Mouse (Mus musculus) urinary bladder, postnatal 36 days (tissue): ENCODE data around the gene Igsf3.
"Not testable (repeated sequence)": the region's sequence is repeated elsewhere in the genome, so short reads cannot be mapped to it uniquely, and the experiment has no call there.

Source experiments
- DNase-seq, 2 experiments: peaks; one replicate each; pipeline ENCODE4 v3.0.0; 2022; ENCODE audit warnings: low spot score in 2 of 2, mixed read lengths in 1 of 2

The Igsf3 gene

DNA sequence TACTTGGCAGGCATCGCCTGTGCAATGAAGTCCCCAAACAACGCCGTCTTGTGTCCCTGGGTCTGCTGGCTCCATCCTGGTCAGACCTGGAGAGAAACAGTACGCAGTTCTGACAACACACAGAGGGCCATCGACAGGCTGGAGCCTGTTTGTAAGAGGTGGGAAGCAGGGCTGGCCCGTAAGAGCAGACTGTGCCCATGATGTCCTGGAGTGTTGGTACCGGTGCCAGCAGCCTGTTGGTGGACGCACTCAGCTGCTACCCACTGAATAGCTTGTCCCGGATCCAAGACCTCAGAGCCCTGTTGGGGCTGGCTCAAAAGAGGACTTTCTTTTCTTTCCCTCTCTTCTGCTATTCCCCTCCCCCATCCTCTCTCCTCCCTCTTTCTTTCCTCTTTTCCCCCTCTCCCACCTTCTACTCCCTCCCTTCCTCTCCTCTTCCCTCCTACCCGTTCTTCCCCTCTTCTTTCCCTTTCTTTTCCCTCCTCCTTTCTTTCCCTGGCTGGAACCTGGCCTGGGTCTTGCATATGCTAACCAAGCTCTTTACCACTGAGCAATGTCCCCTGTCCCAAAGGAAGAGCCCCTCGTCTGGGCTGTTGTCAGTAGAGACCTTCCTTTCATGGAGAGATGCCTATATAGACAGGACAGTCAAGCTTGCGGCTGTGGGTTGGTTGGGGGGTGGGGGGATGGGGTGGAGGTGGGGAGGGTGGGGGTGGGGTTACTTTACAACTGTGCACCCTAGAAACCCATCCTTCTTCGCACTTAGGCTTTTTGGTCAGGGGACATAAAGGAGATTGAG is 27.9 kb downstream of the Igsf3 start:
- no peak for DNase-seq

DNA sequence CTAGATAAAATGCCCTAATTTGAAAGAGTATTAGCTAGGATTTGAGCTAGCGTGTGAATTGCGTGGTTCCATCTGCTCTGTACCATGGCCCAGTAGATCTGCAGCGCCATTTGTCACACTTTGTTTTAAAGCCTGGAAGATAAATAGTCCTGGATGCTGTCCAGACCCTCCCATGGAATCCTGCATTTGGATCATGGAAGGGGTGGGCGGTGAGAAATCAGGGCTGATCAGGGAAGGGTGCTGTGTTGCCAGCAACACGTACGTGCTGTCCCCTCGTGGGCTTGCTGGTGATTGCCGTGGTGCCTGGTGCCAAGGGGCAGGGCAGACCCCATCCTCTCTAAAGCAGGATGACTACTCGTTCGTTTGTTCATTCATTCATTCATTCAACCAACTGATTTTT is 28.6 kb downstream of the Igsf3 start:
- no peak for DNase-seq

DNA sequence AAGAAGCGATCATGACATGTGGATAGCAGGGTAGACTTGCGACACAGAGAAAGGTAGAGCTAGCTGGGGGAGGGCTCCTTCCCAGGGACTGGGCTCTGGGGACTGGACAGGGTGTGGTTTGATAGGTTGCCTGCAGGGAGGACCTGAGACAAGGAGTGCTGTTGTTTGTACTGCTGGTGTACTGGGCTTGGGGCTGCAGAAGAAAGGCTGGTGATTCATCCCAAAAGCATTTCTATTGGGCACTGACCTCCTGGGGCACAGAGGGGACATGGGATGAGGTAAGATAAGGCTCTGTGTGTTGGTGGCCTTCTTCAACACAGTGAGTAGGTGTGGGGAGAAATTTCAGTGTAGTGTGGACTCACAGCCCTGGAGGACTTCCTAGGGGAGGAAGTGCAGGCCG is 29.2 kb downstream of the Igsf3 start:
- no peak for DNase-seq

DNA sequence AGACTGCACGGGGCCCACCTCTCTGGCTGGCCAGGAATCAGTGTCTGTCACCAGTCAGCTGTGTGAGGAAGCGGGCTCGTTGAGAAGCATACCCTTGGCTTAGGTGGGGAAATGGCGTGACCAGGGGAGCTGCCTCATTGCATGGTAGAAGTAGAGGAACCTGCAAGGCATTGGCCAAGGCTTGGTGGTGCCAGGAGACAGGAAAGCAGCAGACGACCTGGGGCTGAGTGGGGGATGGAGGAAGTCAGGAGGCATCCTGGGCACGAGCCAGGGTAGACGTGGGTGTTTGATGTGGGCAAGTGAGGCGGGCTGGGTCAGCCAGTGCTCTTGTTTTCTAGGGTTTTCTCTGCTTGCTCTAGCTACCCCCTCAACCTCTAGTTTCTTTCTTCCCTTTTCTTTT is 30.7 kb downstream of the Igsf3 start:
- no peak for DNase-seq

DNA sequence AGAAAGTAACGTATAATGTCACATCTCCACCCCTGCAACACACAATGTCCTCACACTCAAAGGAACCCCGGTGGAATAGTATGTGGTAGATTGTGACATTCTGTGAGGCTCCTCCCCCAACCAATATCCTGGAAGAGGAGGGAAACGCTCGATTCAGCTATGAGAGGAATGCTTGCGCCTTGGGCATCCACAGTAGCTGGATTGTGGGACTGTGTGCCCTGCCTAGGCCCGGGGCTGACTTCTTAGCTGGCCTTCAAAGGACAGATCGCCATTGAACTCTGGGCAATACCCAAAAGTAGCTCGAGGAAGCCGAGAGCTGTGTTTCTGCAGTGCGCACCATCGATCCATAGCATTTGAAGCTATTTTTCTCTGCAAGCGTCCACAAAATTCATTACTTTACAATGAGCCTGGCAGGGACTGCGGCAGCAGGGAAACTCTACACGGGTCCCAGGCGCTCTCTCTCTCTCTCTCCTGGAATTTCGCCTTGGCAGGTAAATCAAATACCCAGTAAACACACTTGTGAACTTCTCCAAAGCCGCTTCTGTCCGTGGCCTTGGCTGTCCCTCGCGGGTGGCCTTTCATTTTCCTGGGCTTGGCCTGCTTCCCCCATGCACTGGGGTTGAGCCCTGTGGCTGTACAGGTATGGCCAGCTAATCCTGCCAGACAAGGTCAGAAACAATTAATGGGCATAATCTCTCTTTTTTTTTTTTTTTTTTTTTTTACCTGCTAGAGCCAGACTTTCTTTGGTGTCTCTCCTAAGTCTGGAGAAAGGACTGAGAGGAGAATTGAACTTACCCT is 32.3 kb downstream of the Igsf3 start:
- DNase-seq, result peak; percentile 44 to 48

DNA sequence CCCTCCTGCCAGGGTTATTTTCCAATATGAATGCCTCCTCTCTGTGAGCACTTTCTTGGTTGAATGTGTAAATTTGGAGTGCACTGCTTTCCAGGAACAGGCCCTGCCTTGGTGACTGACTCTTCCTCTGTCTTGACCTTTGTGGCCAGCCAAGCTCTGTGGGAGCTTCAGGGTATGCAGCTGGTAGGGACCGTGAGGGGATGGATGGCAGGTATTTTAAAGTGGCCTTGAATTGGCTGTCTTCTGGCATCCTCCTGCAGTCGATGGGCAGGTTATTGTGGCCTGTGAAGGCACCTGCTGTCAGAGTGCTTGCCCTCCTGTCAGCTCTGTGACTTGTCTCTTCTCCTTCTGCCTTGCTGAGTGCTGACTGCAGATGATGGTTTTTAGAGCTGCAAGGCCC is 33.3 kb downstream of the Igsf3 start:
- DNase-seq, result no peak

DNA sequence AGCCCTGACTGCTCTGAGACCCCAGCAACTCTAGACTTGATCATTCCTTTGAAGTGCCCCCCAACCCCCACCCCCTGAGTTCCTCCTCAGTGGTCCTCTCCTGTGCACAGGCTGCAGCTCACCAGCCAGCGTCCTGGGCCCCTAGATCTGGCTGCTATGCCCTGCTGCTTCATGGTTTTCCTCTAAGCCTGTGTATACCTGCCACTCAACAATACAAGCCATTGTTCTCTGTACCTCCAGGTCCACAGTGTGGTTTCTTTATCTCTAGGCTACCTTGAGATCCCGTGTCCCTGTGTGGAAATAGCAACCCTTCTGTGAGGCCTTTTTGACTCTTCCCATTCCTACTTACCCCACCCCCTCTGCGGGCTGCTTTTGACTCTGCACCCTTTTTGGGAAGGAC is 33.9 kb downstream of the Igsf3 start:
- no peak for DNase-seq

DNA sequence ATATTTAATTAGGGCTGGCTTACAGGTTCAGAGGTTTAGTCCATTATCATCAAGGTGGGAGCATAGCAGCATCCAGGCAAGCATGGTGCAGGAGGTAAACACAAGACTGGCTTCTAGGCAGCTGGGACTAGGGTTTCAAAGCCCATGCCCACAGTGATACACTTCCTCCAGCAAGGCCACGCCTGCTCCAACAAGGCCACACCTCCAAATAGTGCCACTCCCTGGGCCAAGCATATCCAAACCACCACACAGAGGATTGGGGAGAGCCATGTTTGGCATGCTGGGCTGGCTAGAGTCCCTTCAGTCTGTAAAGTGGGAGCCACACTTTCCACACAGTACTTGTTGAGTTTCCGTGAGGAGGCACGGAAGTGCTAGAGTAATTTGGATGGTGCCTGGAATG is 34.7 kb downstream of the Igsf3 start:
- DNase-seq, result no peak

DNA sequence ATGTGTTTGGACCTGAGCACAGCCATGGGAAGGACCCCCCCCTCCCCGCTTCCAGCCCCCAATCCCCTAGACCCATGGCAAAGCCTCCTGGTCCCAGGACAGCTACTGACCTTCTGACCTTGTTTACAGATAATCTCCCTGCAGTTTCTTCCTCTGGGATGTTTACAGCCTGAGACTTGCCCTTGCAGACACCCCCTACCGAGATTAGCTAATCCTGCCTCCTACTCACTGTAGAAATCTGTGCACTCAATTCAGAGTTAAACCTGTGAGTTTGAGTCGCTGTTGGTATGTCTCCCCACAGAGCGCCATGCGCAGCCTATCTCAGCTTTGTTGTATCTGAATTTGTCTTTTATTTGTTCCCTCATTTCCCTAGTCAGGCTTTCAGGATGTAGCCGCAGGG is 35.2 kb downstream of the Igsf3 start:
- DNase-seq, result no peak

DNA sequence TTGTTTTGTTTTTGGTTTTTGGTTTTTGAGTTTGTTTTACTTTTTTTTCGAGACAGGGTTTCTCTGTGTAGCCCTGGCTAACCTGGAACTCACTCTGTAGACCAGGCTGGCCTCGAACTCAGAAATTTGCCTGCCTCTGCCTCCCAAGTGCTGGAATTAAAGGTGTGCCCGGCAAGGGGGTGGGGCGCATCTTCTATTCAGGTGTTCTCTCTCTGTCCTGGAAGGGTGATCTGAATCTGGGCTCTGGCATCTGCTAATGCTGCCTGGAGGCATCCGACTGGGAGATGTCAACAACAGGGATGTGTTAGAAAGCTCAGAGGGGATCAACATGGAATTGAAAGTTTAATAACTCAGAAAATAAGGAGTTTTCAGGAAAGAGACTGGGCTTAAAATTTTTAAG is 36.1 kb downstream of the Igsf3 start:
- DNase-seq, result not testable (repeated sequence)

DNA sequence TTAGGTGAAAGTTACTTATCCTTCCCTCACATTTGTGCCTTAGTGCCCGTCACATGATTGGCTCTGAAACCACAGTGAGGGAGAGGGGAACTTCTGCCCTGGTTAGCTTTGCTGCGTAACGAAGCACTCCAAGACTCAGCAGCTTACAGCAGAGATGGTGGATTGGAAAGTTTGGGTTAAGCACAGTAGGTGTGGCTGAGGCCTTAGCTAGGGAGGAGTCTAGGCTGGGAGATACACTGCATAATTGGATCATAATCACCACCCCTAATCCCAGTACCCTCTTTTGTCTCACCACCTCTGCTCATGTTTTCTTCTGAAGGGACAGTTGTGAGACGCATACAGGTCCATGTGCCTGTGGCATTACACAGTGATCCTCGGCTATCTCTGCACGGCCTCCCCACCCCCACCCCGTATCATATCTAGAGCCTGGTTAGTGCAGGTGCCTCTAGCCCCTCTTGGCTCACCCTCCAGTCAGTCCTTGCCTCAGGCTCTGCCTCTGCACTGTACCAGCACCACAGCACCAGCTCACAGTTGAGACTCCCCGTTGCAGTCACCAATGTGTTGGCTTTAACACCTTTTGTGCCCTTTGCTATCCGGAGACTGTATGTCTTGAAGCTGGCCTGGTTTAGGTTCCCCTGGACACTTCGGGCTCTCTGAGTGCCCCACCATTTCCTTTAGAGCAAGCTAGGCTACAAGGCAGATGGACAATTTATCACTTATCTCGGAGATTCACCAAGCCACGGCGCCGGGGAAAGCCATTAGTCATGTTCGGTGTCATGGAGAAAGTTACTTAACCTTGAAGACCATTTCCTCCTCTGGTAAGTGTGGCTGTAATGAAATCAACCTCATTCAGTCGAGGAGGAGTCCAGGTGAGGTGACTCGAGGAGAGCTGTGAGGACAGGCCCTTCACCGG is 42.1 kb downstream of the Igsf3 start:
- DNase-seq, result no peak

DNA sequence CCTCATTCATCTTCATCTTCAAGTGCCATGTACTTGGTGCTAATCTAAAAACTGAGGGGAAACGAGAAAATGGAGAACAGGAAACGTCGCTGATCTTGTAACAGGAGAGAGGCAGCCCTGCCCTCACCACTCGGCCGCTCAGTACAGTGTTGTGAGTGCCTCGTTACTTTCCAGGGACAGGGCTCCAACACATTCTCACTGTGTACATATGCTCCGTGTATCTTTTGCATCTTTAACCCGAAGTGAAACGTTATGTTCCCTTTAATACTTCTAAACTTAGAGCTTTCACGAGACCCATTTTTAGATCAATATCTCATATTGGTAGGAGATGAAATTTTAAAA is 42.7 kb downstream of the Igsf3 start:
- DNase-seq, result no peak

DNA sequence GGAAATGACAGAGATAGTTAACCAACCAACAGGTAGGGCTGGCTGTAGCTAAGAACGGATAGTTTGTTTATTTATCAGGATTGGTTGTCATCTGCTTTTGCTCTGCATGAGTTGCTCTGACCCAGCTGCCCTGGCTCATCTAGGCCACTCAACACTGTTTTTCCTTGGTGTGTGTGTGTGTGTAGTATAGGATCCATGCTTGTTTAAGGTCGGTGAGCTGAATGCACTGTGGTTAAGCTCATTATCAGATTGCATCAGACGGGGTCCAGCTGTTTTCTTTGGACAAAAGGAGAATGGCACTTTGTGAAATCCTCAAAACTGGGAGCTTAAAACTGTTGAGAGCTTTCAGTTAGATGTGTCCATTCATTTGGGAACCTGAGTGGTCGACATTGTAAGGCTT is 46.3 kb downstream of the Igsf3 start:
- no peak for DNase-seq

DNA sequence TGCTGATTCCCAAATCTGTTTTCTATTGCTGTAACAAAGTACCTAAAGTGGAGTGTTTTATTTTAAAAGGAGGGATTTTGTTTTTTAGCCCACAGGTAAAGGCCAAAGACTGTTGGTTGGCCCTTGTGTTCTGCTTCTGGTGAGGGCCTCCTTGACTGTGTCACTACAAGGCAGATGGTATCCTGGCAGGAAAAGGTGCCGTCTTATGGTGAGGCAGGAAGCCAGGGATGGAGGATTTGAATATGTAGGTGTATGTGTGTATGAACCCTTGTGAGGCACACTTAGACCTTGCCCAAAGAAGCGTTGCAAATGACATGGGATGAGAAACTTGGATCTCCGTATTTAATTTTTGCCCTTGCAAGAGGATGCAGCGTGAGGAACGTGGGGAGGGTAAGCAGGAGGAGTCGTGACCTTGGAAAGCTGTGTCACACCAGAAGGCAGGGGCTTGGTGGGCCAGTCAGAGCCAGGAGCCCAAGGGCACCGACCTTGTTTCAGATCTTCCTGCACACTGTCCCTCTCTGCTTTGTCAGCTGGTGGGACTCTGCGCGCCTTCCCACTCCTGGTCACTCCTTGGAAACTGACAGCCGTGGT is 47.5 kb downstream of the Igsf3 start:
- DNase-seq, result no peak

DNA sequence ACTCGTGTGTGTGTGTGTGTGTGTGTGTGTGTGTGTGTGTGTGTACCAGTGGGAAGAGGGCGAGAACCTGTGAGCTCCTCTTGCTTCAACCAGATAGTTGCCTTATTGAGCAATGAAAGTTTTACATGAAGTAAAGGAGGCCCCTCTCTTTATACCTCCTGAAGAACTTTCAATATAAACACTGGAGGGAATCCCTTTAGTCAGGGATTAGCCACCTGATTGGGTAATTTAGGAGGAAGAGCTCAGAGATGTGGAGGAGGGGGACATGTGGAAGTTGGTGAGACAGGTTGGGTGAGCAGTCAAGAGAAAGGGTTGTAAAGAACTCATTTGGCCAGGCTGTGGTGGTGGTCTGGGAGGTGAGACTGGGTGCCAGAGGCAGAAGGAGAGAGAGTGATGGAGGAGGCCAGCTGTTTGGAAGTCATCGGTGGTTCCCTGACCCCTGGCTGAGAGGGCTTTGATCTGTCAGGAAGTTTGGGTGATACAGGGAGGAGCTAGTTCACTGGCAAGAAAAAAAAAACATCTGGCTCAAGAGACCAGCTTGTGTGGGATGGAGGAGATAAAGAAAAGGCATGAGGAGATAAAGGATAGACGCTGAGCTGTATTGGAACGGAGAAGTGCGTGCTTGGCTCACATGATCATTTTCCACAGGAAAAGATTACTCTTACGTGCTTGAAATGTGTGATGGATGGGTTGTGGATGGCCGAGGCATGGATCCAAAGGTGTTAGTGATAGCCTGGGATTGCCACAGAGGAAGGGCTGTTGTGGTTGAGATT is 53.3 kb downstream of the Igsf3 start:
- DNase-seq, result no peak

DNA sequence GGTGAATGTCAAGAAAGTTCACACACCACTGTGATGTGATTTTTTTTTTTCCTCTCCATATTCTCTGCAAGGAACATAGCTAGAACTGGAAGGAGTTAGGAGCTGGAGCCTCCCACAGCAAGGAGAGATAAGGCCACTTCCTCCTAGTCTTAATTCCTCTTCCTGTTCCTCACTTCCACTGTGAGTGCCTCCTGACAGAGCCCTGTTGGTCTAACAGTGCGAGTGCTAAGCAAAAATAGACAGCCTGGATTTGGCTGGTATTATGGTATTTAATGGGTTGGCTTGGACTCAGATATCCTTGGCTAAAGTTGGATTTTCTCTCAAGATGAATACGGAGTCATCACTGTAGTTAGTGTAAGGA is 53.9 kb downstream of the Igsf3 start:
- no peak for DNase-seq

DNA sequence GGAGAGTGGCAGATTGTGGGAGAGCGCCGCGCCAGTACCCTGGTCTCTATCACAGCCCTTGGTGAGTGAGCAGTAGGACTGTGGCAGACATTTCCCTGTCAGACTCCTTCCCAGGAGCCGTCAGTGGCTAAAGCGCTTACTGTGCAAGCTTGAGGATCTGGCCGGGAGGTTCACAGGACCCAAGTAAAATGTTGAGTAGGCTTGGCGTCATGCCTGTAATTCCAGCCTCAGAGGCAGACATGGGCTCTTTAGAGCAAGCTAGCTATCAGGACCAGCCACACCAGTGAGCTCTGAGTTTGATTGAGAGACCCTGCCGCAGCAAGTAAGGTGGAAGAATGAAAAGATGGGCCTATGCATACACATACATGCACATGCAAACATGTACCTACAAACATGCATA is 58.8 kb downstream of the Igsf3 start:
- no peak for DNase-seq

DNA sequence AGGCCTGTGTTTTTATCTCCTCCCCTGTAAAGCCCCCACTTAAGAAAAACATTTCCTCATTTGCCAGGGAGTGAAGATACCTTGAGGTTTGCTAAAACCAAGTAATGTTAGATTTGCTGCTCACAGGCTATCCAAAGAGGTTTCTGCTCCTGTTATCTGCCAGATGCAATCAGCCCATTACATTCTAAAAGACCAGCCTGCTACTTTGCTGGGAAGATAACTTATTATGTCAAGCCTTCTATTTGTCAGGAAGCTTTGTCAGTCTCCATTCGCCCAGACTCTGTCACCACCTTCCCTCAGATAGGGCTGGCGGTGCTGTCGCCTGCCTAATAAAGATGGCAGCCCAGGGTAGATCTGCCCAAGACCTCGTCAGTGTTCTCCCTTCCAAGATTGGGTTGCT is 59.6 kb downstream of the Igsf3 start:
- DNase-seq, result no peak

DNA sequence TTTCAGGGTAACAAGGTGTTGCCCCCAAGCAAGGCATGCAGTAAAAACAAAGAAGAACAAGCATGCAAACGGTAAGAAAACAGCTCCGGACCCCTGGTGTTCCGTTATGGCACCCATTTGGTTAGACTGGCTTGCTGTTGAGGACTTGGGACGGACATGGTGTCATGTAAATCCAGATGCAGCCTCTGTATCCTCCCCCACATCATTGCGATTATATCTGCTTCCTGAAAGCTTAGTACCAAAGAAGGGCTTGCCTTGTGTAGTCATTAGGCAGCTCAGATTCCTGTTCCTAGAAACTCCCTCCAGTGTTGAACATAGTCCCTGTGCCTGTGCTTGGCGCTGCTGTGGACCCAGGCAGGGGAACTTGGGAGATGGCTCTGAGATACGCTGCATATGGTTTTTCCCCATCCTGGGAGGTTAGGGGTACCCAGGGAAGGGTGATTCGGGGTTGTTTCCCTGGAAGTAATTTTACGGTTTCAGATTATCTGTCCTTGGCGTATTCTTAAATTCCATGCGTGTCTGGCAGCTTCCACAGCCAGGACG is 60.2 kb downstream of the Igsf3 start:
- no peak for DNase-seq

DNA sequence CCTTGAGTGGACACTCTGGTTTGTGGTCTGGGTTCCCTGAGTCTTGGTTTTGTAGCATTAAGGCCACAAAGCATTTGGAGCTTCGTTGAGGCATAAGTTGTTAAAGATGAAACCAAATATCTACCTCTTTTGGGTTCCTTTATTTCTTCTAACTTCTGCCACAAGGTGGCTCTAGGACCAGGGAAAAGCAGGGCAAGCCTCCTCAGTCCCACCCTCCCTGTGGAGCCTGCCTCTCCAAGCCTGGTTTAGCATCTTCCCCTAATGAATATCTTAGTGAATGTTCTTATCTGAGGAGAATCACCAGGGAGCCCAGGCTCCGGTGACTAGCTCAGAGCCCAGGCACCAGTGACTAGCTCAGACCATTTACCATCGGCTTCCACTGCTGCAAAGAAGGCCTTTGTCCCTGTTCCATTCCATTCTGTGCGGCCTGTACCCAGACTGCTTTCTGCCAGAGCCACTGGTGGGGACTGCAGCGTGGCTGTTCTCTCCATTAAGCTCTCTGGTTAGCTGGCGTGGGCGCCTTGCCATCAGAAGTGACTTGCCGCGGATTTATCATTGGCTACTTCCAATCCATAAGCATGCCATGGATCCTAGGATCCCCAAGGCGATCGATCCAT is 66.5 kb downstream of the Igsf3 start:
- no peak for DNase-seq

DNA sequence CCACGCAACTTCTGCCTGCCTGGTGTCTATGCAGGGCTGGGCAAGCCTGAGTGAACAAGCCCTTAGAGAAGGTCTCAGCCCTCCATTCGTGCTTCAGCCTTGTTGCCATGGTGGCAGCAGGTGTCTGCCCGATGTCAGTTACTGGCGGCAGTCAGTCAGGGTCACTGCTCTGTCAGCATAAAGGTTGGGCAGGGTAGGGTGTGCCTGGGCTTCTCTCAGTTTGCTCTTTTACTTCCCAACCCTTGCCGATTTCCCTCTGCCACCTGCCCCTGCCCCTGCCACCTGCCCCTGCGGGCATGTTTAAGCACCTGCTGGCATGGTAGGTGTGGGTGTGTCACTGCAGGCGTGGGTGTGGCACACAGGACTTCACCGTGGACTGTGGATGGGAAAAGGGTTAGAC is 67.6 kb downstream of the Igsf3 start:
- DNase-seq, result peak in 1 of 2 experiments; percentile 25
